Mouse (Mus musculus) brain, embryonic 14.5 days (tissue): ENCODE measurements around the gene Cldn5.

ENCODE experiments used
- CTCF ChIP-seq: fragments of 200-500 bp; IDR thresholded peaks from 2 replicates; pipeline ENCODE4 v1.5.1; 2012; ENCODE audit warnings: inconsistent platforms, mild to moderate bottlenecking, moderate library complexity, borderline replicate concordance; ENCODE audit not compliant: insufficient read depth, insufficient read length; ENCODE audit errors: extremely low read depth
- POLR2A ChIP-seq: fragments of 200-500 bp; IDR thresholded peaks from 2 replicates; pipeline ENCODE4 v1.6.1; 2012; ENCODE audit warnings: mild to moderate bottlenecking, inconsistent platforms, borderline replicate concordance; ENCODE audit not compliant: poor library complexity, insufficient read depth, insufficient read length, severe bottlenecking; ENCODE audit errors: extremely low read depth

DNA sequence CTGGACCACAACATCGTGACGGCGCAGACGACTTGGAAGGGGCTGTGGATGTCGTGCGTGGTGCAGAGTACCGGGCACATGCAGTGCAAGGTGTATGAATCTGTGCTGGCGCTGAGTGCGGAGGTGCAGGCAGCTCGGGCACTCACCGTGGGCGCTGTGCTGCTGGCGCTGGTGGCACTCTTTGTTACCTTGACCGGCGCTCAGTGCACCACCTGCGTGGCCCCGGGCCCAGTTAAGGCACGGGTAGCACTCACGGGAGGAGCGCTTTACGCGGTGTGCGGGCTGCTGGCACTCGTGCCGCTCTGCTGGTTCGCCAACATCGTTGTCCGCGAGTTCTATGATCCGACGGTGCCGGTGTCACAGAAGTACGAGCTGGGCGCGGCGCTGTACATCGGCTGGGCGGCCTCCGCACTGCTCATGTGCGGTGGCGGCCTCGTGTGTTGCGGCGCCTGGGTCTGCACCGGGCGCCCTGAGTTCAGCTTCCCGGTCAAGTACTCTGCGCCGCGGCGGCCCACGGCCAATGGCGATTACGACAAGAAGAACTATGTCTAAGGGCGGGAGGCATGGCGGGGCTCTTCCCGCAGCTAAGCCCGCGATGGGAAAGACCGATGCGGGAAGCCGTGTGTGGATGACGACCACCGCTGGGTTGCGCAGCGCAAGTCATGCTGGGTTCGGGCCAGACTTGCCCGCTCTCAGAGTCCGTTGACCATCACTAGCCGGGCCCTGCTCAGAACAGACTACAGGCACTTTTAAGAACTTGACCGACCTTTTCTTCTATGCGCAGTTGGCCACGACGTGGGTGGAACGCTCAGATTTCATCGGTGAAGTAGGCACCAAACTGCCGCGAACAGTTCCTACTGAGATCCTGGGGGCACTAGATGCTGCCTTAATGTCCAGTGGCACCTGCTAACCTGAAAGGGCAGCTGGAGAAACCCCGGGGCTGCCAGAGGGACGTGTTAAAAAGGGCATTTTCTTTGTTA, 744 bp downstream of the Cldn5 start:
- TF ChIP-seq POLR2A (no peak), CTCF (no peak)
